Mouse (Mus musculus): ENCODE data around the gene Olfr93.

DNA sequence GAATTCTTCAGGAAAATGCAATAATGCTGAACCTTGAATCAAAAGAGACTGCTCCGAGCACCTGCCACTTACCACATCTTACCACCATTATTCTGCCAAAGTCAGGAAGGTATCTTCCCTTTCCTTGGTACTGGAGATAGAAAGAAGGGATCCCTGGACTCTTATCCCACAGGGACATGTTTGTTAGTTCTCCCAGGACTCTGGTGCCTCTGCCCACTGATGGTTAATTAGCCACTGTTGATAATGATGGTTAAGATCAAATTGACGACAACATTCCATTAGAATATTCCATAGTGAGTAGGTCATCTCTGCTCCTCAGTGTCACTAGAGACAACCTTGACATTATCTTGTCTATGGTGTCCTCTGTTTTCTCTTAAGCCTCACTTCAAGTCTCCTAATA, 41.3 kb downstream of the Olfr93 start, which contains the start of gene Olfr92:
- TF ChIP-seq POLR2A (IDR thresholded peaks at IDR 0.05; ENCODE audit: low read depth, low read length) (no peak), CTCF (IDR thresholded peaks at IDR 0.05; ENCODE audit: extremely low read depth, insufficient read length, insufficient replicate concordance, low read depth, low read length) (no peak)
